Mouse (Mus musculus) cortical plate, adult 2 months (tissue): ENCODE results near the gene a.

ENCODE experiments used
- CTCF ChIP-seq: fragments of 200-500 bp; IDR thresholded peaks from 2 replicates; pipeline ENCODE4 v1.5.1; 2011; ENCODE audit warnings: mild to moderate bottlenecking, control low read depth, low read length; ENCODE audit not compliant: insufficient read depth; ENCODE audit errors: extremely low read depth
- POLR2A ChIP-seq: fragments of 200-500 bp; IDR thresholded peaks from 2 replicates; pipeline ENCODE4 v1.6.1; 2011; ENCODE audit warnings: mild to moderate bottlenecking, low read length, control low read depth; ENCODE audit not compliant: insufficient read depth; ENCODE audit errors: extremely low read depth

DNA sequence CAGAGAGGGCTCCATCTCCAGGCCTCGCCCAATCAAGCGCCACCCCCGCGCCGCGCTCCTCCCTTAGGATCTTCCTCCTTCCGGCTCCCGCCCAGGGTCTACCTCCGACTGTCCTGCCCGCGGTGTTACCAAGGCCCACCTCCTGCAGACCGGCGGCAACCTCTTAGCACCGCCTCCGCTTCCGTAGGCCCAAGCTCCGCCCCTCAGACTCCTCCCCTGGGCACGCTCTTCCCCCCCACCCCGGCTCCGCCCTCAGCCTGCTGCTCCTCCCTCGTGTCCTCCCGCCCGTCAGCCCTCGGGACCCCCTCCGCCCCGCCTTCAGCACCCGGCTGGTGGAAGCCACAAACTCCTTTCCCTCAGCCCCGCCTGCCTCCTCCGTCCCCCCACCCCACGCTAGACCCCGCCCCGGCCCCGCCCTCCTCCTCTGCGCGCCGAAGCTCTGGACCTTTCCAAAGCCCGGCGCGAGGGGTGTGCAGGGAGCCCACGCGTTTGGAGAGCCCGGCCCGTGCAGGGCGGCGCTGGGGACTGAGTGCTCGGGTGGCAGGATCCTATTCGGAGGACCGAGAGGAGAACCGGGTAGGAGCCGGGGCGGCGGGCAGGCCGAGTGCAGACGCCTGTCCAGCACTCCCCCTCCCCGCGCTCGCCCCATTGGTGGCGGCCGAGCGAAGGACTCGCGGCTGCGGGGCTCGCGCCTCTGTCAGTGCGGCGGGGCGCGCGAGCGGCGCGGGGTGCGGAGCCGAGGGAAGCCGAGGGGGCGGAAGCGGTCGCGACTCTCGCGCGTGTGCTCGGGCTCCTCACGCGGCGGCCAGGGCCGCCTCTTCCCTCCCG is at the start of gene a, which contains the start of gene Raly:
- TF ChIP-seq POLR2A (peak; percentile 89), CTCF (no peak)
